Mouse (Mus musculus) c-Kit-positive CD71-positive TER-119-positive erythroid progenitor cells, embryonic 14.5 days (primary cell): ENCODE results near the gene Vmn1r8.
"Not testable (repeated sequence)": the region's sequence is repeated elsewhere in the genome, so short reads cannot be mapped to it uniquely, and the experiment has no call there.

Experiments
- DNase-seq: peaks from one replicate; pipeline ENCODE4 v3.0.0-alpha.2; 2013; ENCODE audit warnings: low spot score

Gene Vmn1r8

DNA sequence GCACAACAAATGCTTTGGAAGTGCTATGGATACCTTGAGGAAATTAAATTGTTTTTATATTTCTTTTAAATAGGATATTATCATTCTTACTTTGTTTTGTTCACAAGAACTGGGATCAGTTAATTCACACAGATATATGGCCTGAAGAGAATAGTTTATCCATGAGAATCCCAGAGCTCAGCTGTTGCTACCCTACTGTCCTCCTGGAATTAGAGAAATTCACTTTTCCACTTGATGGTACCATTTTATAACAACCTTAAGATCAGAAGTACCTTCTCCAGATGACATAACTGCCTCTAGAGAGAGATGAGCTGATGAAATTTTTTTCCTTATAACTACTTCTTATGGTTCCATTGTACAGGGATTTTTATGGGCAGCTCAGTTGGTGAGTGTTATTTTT lies at the start of gene Vmn1r8:
TSS of gene Vmn1r8 (plus strand) at position 301 of the 400 bp plus-strand sequence.
- DNase-seq, result no peak

- DNase-seq, result no peak
These were observed 35.1 kb upstream of the Vmn1r8 start, which contains the start of gene Vmn1r6 for GRCm38 (mm10) chr6:56996943-56997342. Gene Vmn1r6 (plus strand): TSS chr6:56997243.

- not testable (repeated sequence) for DNase-seq
These were observed 6.9 kb upstream of the Vmn1r8 start, which contains the start of gene Vmn1r7 for GRCm38 (mm10) chr6:57025224-57025623. Gene Vmn1r7 (minus strand): TSS chr6:57025324.

DNA sequence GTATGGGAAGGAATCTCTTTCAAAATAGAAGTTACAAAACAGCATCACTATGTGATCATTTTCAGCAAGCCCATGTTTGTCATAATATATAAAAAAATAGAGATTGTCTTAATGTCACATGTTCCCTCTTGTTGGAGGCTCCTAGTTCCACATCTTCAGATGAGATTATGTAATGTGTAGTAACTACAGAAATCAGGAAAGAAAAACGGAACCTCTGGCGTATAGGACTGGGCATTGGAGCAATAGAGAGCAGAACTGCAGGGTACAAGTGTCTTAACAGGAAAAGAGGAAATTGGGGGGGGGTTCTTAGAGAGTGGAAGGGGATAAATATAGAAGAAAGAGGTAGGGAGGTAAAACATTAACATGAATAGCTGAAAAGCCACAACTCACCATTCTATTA lies 2.6 kb downstream of the Vmn1r8 start:
- no peak for DNase-seq

- DNase-seq, result peak; percentile 1
These were observed 31.6 kb downstream of the Vmn1r8 start for GRCm38 (mm10) chr6:57063730-57064129.

GRCm38 (mm10) chr6:57066487-57066886 lies 34.4 kb downstream of the Vmn1r8 start, which contains the start of gene Vmn1r9:
Gene Vmn1r9 (plus strand): TSS chr6:57066787.
- no peak for DNase-seq
